Mouse (Mus musculus): ENCODE results near the gene Armc7. TPM values are rescaled to one million over a fixed set of nuclear protein-coding genes. Genes with fewer than 3 reads are reported as not detected.
"Not testable (repeated sequence)": the region's sequence is repeated elsewhere in the genome, so short reads cannot be mapped to it uniquely, and the experiment has no call there.

Gene Armc7
- total and polyA plus RNA-seq, 3 experiments, result 1.9 to 3.3 (median 2.7) TPM

DNA sequence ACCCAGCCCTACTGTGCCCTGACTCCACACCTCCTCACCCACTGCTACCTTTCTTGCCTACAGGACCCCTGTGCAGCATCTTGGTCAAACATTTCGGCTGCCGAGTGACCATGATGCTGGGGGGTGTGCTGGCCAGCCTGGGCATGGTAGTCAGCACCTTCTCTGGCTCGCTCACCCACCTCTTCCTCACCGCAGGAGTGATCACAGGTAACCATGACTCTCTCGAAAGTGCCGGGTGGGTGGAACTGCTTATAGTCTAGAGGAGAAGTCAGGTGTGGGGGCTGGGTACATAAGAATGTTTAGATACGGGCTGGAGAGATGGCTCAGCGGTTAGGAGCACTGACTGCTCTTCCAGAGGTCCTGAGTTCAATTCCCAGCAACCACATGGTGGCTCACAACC lies 10.6 kb upstream of the Armc7 start:
- no peaks in the 10 kb centered on the region for H3K36me3 ChIP-seq (ENCODE audit: control insufficient read depth, insufficient read depth, low read length)
- no peak for TF ChIP-seq EP300 (IDR thresholded peaks at IDR 0.05; ENCODE audit: insufficient read depth, low read depth, low read length)
- H3K27me3 ChIP-seq (ENCODE audit: control insufficient read depth, insufficient read depth, low read length), result no peaks in the 10 kb centered on the region
- WGBS, result 89% methylated on average over 8 of the region's 8 CpGs
- H3K9ac ChIP-seq (ENCODE audit: low read depth, low read length), result no peak overlapping the region
- intact Hi-C loops (cut with DNase I), result no loop called here
- H3K27ac ChIP-seq, result no peak overlapping the region
- H3K79me2 ChIP-seq (replicated peaks; ENCODE audit: control insufficient read depth, insufficient read depth, low read length), result no peaks in the 10 kb centered on the region
- no peaks in the 10 kb centered on the region; the same call in 1 of the 2 replicates for H3K4me1 ChIP-seq (ENCODE audit: control insufficient read depth, insufficient read depth, low read length)
- H3K4me3 ChIP-seq, result no peak overlapping the region
- DNase-seq, result no peak

DNA sequence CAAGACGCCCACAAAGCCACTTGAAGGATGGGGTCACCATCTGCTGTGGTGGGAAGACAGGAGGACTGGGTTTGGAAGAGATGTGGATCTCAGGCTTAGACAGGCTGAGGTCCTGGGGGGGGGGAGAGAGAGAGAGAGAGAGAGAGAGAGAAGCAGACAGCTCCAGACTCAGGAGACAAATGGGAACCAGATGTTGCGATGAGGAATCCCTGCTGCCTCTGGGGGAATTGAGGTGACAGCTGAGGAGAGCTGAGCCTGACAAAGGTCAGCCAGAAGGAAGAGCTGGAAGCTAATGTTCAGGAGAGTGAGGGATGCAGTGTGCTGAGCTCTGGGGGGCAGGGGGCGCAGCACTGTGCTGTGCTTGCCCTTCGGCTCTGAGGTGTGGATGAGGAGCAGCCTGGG lies 8.2 kb upstream of the Armc7 start:
- no peak for DNase-seq
- Histone ChIP-seq H3K79me2 (replicated peaks; ENCODE audit: control insufficient read depth, insufficient read depth, low read length) (no peaks in the 10 kb centered on the region), H3K27me3 (ENCODE audit: control insufficient read depth, insufficient read depth, low read length) (no peaks in the 10 kb centered on the region), H3K4me1 (ENCODE audit: control insufficient read depth, insufficient read depth, low read length) (no peaks in the 10 kb centered on the region; the same call in 1 of the 2 replicates), H3K36me3 (ENCODE audit: control insufficient read depth, insufficient read depth, low read length) (no peaks in the 10 kb centered on the region), H3K4me3 (no peak overlapping the region), H3K27ac (no peak overlapping the region), H3K9ac (ENCODE audit: low read depth, low read length) (no peak overlapping the region)
- TF ChIP-seq EP300 (IDR thresholded peaks at IDR 0.05; ENCODE audit: insufficient read depth, low read depth, low read length) (no peak), CTCF (IDR thresholded peaks at IDR 0.05) (no peak), POLR2A (IDR thresholded peaks at IDR 0.05; ENCODE audit: insufficient read depth, low read depth, low read length) (no peak)
- intact Hi-C loops (cut with DNase I), result no loop called here
- 58% methylated on average over 4 of the region's 4 CpGs for WGBS

DNA sequence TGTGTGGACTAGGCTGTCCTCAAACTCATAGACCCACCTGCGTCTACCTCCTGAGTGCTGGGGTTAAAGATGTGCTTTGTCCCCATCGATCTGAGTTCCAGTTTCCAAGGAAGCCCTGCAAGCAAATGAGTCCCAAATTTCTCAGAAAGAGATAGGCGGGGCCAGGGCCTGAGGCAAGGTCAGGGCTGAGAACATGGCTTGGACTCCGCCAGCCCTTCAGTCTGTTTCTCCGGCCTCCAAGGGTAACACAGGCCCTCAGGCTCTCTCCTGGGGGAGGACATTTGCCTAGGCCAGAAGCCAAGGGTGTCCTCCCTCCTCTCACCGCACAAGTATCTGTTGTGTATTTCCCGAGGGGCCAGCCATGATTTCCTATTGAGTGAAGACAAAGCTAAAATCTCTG lies 3.3 kb upstream of the Armc7 start:
- 54% methylated on average over 7 of the region's 7 CpGs for WGBS
- Histone ChIP-seq H3K9ac (ENCODE audit: low read depth, low read length) (no peak overlapping the region), H3K4me1 (ENCODE audit: control insufficient read depth, insufficient read depth, low read length) (peaks cover 10% of the 10 kb centered on the region), H3K27ac (no peak overlapping the region; the same call in 1 of the 2 replicates), H3K4me3 (no peak overlapping the region), H3K27me3 (ENCODE audit: control insufficient read depth, insufficient read depth, low read length) (no peaks in the 10 kb centered on the region), H3K36me3 (ENCODE audit: control insufficient read depth, insufficient read depth, low read length) (no peaks in the 10 kb centered on the region), H3K79me2 (replicated peaks; ENCODE audit: control insufficient read depth, insufficient read depth, low read length) (no peaks in the 10 kb centered on the region)
- DNase-seq, result peak in 1 of 2 experiments; percentile 48
- TF ChIP-seq EP300 (IDR thresholded peaks at IDR 0.05; ENCODE audit: insufficient read depth, low read depth, low read length) (no peak), CTCF (IDR thresholded peaks at IDR 0.05) (no peak), POLR2A (IDR thresholded peaks at IDR 0.05; ENCODE audit: insufficient read depth, low read depth, low read length) (no peak)
- intact Hi-C loops (cut with DNase I), result no loop called here

DNA sequence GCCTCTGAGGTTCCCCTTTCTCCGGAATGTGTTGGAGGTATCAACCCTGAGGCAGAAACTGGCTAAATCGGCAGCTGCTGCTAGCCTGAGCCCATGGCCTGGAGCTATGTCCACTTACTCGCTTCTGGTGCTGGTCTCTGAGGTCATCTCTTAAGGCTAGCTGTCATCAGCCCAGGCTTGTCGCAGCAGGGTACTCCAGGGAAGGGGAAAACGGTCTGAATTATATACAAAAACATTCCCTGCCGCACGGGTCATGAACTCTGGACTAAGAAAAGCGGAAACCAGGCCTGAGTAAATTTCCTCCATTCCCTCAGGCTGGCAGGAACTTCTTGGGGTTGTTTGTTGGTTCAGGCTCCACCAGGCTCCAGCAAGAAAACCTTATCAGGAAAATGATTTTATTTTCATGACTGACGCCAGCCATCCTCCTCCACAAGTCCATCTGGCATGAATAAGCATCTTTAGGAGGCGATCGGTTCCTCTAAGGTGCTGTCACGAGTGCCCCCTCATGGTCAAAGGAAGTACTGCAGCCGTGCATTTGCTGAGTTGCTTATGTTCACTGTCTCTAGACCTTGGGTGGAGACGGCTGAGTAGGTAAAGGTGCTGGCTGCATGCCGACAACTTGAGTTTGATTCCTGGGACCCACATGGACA lies 1.7 kb upstream of the Armc7 start:
- peak; percentile 91 to 96 for DNase-seq
- 9% methylated on average over 15 of the region's 15 CpGs for WGBS
- peak overlapping the region; percentile 72 for H3K27ac ChIP-seq
- no peak overlapping the region for H3K4me3 ChIP-seq
- peak overlapping the region; percentile 35 for H3K9ac ChIP-seq (ENCODE audit: low read depth, low read length)
- intact Hi-C loops (cut with DNase I), result loop anchor here (1.0 to 2.0 kb wide), 3 partner anchors 45 to 115 kb away; no protein-coding TSS in a partner anchor
- no peaks in the 10 kb centered on the region for H3K36me3 ChIP-seq (ENCODE audit: control insufficient read depth, insufficient read depth, low read length)
- no peaks in the 10 kb centered on the region for H3K27me3 ChIP-seq (ENCODE audit: control insufficient read depth, insufficient read depth, low read length)
- H3K4me1 ChIP-seq (ENCODE audit: control insufficient read depth, insufficient read depth, low read length), result peaks cover 10% of the 10 kb centered on the region
- TF ChIP-seq POLR2A (IDR thresholded peaks at IDR 0.05; ENCODE audit: insufficient read depth, low read depth, low read length) (peak; percentile 56; the same call in 1 of the 2 replicates), EP300 (IDR thresholded peaks at IDR 0.05; ENCODE audit: insufficient read depth, low read depth, low read length) (peak; percentile 94), CTCF (IDR thresholded peaks at IDR 0.05) (no peak)
- no peaks in the 10 kb centered on the region for H3K79me2 ChIP-seq (replicated peaks; ENCODE audit: control insufficient read depth, insufficient read depth, low read length)

DNA sequence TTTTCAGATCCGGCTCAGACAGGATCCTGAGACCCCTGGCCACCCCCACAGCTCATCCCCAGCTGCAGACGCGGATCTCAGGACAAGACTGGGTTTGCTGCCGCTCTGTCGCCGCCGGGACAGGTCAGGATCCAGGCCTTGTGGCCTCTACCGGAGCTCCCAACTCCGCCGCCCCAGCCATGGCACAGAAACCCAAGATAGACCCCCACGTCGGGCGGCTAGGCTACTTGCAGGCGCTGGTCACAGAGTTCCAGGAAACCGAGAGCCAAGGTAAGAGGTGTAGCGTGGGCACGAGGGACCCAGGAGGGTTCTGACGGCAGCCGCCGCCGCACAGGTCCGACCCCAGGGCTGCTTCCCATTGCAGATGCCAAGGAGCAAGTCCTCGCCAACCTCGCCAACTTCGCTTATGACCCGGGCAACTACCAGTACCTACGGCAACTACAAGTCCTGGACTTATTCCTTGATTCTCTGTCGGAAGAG lies 331 bp downstream of the Armc7 start:
- Histone ChIP-seq H3K27me3 (ENCODE audit: control insufficient read depth, insufficient read depth, low read length) (no peaks in the 10 kb centered on the region), H3K79me2 (replicated peaks; ENCODE audit: control insufficient read depth, insufficient read depth, low read length) (no peaks in the 10 kb centered on the region), H3K27ac (peak overlapping the region; percentile 52; the same call in 1 of the 2 replicates), H3K9ac (ENCODE audit: low read depth, low read length) (peak overlapping the region; percentile 61), H3K36me3 (ENCODE audit: control insufficient read depth, insufficient read depth, low read length) (no peaks in the 10 kb centered on the region), H3K4me3 (peak overlapping the region; percentile 93), H3K4me1 (ENCODE audit: control insufficient read depth, insufficient read depth, low read length) (peaks cover 10% of the 10 kb centered on the region)
- no peak for TF ChIP-seq CTCF (IDR thresholded peaks at IDR 0.05)
- no peak for TF ChIP-seq POLR2A (IDR thresholded peaks at IDR 0.05; ENCODE audit: insufficient read depth, low read depth, low read length)
- no peak for TF ChIP-seq EP300 (IDR thresholded peaks at IDR 0.05; ENCODE audit: insufficient read depth, low read depth, low read length)
- intact Hi-C loops (cut with DNase I), result loop anchor here (2.0 kb wide), 1 partner anchor 63 kb away; no protein-coding TSS in a partner anchor
- WGBS, result 3% methylated on average over 28 of the region's 28 CpGs
- no peak for DNase-seq

DNA sequence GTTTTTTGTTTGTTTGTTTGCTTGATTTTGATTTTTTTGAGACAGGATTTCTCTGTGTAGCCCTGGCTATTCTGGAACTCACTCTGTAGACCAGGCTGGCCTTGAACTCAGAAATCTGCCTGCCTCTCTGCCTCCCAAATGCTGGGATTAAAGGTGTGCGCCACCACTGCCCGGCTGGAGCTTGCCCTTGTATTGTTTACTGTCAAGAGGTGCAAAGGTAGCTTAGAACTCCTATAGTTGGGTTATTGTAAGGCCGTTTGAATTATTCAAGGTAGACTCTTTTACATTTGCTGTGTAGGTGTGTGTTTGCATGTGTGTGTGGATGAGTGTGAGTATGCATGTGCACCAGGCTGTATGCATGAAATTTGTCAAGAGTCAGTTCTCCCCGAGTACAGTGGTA lies 1.2 kb downstream of the Armc7 start:
- H3K4me1 ChIP-seq (ENCODE audit: control insufficient read depth, insufficient read depth, low read length), result peaks cover 10% of the 10 kb centered on the region
- DNase-seq; H3K27ac ChIP-seq; H3K36me3 ChIP-seq (ENCODE audit: control insufficient read depth, insufficient read depth, low read length); H3K79me2 ChIP-seq (replicated peaks; ENCODE audit: control insufficient read depth, insufficient read depth, low read length); H3K9ac ChIP-seq (ENCODE audit: low read depth, low read length); intact Hi-C loops (cut with DNase I); H3K27me3 ChIP-seq (ENCODE audit: control insufficient read depth, insufficient read depth, low read length); H3K4me3 ChIP-seq: not testable (repeated sequence)
- WGBS, result 76% methylated on average over 4 of the region's 4 CpGs

DNA sequence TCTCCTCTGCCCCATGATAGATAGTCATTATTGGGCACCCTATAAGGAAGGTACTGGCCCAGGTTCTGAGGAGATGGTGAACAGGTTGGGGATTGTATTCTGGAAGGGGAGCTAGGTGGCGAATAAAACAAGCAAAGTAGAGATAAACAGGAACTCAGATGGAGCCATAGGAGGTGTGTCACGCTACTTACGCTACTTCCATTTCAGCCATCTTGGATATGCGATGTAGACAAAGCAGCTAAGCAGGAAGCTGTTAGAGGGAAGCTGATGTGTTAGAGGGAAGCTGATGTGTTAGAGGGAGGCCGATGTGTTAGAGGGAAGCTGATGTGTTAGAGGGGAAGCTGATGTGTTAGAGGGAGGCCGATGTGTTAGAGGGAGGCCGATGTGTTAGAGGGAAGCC lies 1.9 kb downstream of the Armc7 start:
- H3K79me2 ChIP-seq (replicated peaks; ENCODE audit: control insufficient read depth, insufficient read depth, low read length); intact Hi-C loops (cut with DNase I); DNase-seq; H3K36me3 ChIP-seq (ENCODE audit: control insufficient read depth, insufficient read depth, low read length); H3K27ac ChIP-seq; H3K27me3 ChIP-seq (ENCODE audit: control insufficient read depth, insufficient read depth, low read length); H3K4me3 ChIP-seq; H3K9ac ChIP-seq (ENCODE audit: low read depth, low read length): not testable (repeated sequence)
- peaks cover 10% of the 10 kb centered on the region for H3K4me1 ChIP-seq (ENCODE audit: control insufficient read depth, insufficient read depth, low read length)
- WGBS, result 65% methylated on average over 7 of the region's 7 CpGs
